Mouse (Mus musculus) adrenal gland, postnatal 10 days (tissue): ENCODE results near the gene Pex10. TPM values are rescaled to one million over a fixed set of nuclear protein-coding genes. Genes with fewer than 3 reads are reported as not detected.

Experiments used
- DNase-seq: peaks from one replicate; pipeline ENCODE4 v3.0.0; 2021; ENCODE audit warnings: mixed read lengths
- long read RNA-seq, 2 experiments: library from polyadenylated mRNA; stranded (forward); transcript quantifications; one replicate each; pipeline ENCODE4 v2.0.0; 2021
- total RNA-seq, 2 experiments: library from RNA; stranded (reverse); gene quantifications; 2 replicates each; pipeline ENCODE4 v1.2.3; 2021

Pex10 gene
- 10 to 100 TPM; 21.8 to 30.1 TPM for total RNA-seq
- long read RNA-seq, experiment 1, transcript Pex10-201 (6 exons, 1,688 nt), result major isoform, 32 of 39 reads
- long read RNA-seq, experiment 1, partial matches to known transcripts, result 1 of 39 reads
- long read RNA-seq, experiment 1, other reads (novel, unspliced or antisense), result 5 of 39 reads
- long read RNA-seq, experiment 2, transcript Pex10-201 (6 exons, 1,688 nt), result major isoform, 6 of 9 reads
- long read RNA-seq, experiment 2, partial matches to known transcripts, result 2 of 9 reads
- long read RNA-seq, experiment 2, other reads (novel, unspliced or antisense), result 1 of 9 reads

- peak; percentile 99 for DNase-seq
Measured at GRCm38 (mm10) chr4:155066834-155067522, at the start of gene Pex10. Gene Pex10, plus strand, starts transcription at chr4:155067016.

DNA sequence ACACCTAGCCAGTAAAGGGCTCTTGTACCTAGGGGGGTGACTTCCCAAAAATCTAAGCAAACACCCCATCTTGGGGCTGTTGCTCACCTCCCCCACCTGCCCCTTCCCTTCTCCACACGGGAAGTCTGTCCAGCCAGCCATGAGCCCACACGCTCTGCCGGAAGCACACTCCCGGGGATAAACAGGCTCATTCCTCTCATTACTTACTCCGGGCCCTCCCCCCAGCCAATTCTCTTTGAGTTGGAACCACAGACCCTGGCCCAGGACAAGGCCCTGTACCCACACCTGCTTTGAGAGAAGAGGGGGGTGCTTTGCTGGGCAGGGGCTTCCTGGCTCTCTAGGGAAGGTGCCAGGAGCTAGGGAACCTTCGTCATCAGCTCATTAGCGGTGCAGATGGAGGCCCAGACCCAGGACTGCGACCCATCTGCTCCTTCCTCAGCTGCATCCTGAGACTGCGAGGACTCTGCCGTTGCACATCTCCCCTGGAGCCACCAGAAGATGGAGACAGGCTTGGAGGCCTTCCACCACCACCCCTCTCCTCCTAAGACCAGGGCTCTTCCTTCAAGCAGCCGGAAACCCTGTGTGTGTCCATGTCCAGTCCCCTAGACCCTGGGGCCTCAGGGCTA lies 49.5 kb upstream of the Pex10 start:
- no peak for DNase-seq

- DNase-seq, result no peak
Measured at GRCm38 (mm10) chr4:155018066-155018465, 48.8 kb upstream of the Pex10 start.

DNA sequence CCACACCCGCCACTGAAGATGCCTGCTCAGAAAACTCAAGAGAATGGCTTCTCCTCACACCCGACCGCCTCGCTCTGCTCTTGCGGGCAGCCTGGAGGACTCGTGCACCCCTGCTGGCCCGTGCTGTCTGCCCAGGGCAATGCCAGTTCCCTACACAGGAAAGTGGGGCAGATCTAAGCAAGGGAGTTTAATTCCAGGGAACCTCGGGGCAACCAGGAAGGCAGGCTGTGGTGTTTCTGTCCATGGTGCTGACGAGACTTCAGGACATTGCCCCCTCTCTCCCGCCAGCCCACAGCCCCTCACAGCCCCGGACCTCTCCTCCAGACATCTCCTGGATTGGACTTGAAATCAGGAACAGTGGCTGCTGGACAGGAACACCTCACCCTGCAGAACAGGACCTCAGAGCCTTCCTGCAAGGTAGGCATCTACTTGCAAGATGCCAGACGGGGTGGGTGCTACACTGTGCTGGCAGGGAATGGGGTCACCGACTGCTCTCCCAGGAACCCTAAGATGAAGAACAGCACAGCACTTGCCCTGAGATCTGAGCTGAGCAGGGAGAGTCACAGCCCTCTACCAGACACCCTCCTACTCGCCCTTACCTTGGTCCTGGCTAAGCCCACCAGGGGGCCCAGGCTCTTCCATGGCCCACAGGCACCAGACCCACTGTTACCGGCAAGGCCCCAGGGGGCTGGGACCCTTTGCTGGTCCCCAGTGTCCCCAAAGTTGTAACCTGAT lies 48.0 kb upstream of the Pex10 start:
- peak; percentile 62 for DNase-seq

DNA sequence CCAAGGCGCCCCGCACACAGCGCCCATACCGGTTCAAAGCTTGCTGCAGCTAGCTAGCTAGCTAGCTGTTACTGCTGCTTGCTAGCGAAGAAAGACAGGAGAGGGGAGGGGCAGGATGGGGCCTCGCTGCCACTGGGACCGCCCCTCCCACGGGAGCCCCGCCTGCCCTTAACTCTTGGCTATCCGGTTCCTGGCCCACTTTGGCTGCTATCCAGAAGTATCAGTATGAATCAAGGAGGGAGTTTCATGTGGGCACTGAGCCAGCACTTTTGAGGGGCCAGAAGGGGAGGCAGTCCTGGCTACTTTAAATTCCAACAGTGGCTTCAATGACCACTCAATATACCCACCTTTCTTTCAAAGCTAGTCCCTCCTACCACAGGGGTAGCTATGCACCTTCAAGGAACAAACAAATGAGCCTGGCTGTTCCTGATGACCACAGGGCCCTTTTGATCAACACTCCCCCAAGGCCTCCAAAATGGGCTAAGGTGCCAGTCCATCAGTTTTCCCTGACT lies 47.4 kb upstream of the Pex10 start:
- DNase-seq, result peak; percentile 28

- DNase-seq, result no peak
Measured at GRCm38 (mm10) chr4:155020141-155020540, 46.7 kb upstream of the Pex10 start.

DNA sequence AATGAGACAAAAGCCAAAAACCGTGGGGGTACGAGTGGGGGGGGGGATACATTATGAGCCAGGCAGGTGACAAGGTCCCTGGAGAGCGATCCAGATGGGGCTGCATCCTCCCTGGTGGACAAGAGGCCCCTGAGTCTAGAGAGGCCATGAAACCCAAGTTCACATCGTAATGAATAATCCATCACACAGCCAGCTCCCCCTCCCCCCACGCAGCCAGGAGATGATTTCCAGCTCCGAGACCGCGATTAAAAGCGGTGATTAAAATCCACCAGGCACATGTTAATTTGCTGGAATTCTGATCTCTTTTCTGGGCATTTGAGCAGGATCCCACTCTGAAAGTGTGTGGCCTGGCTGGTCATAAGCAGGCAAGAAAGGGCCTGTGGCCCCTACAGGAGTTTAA lies 46.0 kb upstream of the Pex10 start:
- DNase-seq, result no peak

- DNase-seq, result no peak
Measured at GRCm38 (mm10) chr4:155022228-155022855, 44.5 kb upstream of the Pex10 start.

- no peak for DNase-seq
Measured at GRCm38 (mm10) chr4:155024170-155025010, 42.4 kb upstream of the Pex10 start.

GRCm38 (mm10) chr4:155033115-155033514 lies 33.7 kb upstream of the Pex10 start:
- no peak for DNase-seq

- DNase-seq, result no peak
Measured at GRCm38 (mm10) chr4:155034202-155034601, 32.6 kb upstream of the Pex10 start.

GRCm38 (mm10) chr4:155034787-155035186 lies 32.0 kb upstream of the Pex10 start:
- no peak for DNase-seq

GRCm38 (mm10) chr4:155040197-155040596 lies 26.6 kb upstream of the Pex10 start:
- no peak for DNase-seq

DNA sequence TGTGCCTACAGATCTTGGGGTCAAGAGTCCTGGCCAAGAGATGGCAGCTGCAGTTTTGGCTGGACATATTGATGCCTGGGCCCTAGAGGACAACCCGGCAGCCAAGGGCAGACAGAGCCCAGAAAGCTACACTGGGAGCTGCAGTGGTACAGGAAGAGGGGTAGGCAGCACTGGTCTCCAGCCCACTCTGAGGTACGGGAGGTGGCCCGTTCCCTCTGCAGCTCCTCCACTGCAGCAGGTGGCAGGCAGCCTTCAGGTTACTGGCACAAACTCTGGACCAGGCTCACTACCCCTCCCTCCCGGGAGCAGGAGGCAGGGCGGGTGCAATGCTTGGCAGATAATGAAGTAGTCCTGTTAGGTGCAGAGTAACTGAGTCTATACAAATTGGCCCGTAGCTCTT lies 26.1 kb upstream of the Pex10 start:
- DNase-seq, result no peak

DNA sequence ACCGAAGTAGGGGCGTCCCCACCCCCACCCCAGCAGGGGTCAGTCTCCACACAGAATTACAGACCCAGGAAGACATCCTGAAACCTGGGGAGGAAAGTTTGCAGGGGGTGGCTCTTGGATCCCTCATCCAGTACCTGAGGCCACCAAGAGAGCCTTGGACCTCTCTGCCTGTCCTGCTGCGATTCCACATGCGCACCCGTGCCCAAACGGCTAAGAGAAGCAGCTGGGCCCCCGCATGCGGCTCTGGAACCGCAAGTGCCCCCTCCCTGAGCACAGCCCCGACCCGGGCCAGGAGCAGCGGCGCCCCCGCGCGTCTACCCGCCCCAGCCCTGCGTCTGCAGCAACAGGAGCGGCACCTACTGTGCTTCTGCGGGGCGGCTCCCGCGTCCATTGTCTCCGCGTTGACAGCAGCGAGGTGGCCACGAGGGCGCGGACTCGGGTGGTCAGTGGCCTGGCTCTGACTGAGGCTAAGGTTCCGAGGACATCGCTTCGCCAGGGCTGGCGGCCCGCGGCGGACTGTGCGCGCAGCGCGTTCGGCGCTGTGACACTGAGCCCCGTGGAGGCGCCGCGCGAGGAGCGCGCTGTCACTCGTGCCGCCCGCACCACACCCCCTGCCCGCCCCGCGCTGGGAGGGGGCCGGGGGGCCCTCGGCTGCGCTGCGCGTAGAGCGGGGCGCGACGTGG lies 24.1 kb upstream of the Pex10 start:
- DNase-seq, result no peak

DNA sequence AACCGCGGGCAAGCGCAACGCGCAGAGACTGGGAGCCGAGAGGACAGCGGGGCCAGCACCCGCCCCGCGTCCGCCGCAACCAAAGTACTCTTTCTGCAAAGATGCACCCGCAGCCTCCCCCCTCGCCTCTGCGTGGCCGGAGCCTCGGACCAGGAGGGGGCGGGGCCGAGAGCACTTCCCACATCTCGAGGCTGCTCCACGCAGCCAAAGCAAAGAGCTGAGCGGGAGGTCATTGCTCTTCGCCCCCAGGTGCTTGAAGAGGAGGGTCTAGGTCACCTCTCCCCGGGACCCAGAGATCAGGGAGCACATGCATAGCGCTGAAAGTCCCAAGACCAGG lies 23.6 kb upstream of the Pex10 start:
- DNase-seq, result no peak

- DNase-seq, result no peak
Measured at GRCm38 (mm10) chr4:155046636-155047035, 20.2 kb upstream of the Pex10 start.

DNA sequence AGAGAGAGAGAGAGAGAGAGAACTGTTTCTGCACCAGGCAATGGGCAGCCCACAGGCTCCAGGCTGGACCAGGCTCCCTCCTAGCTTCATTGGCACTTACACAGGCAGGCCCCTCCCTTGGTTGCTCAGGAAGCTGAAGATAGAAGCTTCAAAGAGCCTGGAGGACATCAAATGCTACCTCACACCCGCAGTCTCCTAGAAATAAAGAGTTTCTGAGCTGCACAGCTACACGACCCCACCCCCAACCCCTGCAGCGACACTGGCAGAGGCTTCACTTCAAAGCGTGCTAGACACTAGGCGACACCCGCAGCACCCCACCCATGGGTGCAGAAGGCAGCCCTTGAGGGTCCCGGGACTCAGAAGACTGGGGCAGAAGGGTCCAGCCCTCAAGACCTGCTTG lies 16.7 kb upstream of the Pex10 start:
- DNase-seq, result no peak

GRCm38 (mm10) chr4:155056724-155057123 lies 10.1 kb upstream of the Pex10 start, which contains the start of gene Plch2:
Gene Plch2, minus strand, starts transcription at chr4:155056784.
- DNase-seq, result peak; percentile 33

DNA sequence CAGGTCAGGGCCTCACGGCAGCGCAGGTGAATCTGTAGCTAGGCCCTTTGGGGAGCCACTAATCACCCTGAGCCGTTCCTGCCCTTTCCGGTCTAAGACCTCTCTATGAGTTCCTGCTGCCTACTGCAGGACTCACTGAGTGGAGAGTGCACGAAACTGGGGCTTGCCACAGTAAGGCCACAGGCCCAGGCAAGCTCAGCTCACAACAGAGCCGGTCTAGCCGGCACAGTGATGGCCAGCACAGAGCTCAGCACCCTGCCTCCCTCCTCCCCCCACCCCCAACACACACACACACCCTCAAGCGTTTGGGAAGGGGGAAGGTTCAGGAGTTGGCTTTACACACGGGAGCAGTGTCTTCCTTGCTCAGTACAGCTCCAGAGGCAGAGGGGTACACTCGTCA lies 8.5 kb upstream of the Pex10 start:
- no peak for DNase-seq

DNA sequence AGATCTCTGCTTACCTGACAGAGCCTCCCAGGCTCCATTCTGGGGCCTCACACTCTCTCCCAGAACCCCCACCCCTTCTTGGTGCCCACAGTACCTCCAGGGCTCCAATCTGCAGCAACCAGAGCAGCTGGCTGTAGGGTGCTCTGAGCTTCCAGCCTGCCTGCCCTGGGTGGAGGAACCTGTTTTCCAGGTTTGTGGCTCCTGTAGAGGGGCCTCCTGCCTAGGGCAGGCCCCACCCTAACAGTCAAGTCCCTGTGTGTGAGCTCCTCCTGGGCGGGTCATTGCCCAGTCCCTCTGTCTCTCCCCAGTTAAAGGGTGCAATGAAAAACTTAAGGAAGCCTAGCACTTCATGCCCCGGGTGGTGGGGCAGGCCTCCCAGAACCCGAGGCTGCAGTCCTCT lies 2.9 kb upstream of the Pex10 start:
- DNase-seq, result no peak
